In genomic region chr11:111202780-111203179, GRCm38 (mm10) we compare ENCODE assay signal across 20 mouse cellular contexts.
A peak's percentile ranks its signal among the peaks of the same experiment; 100 is the strongest.
DNase-seq lines count a peak whose midpoint lies in the region; ATAC-seq and TF ChIP-seq lines count a peak whose summit lies in the region.
"Had no signal": no experiment of that assay in that cellular context is flagged by ENCODE, and none has a peak within 500 bp of the region (broad histone marks: within the 10 kb centered on the region; RNA-seq: fewer than 3 reads in every experiment).

No protein-coding gene starts in this region.

- H3K4me2 ChIP-seq in CH12.LX (ENCODE audit: insufficient read depth, low read depth, poor library complexity, severe bottlenecking): no peak overlapping the region
- no peak overlapping the region for H3K4me2 ChIP-seq in intestine, postnatal 0 days (replicated peaks; ENCODE audit: low read depth)
- H3K4me2 ChIP-seq: embryonic facial prominence, embryonic 12.5 days; forebrain, embryonic 13.5 days; forebrain, embryonic 15.5 days had no signal

- TF ChIP-seq RAD21 in CH12.LX (IDR thresholded peaks at IDR 0.05; ENCODE audit: low read depth, low read length): no peak

- ATAC-seq in megakaryocyte, adult 5-6 weeks (ENCODE audit: poor library complexity, severe bottlenecking): peak; percentile 58
- 0 out of 2 replicates have a peak, but pooled peaks have one; percentile 19 for ATAC-seq in neutrophil, adult 5-6 weeks (ENCODE audit: extremely low read depth, insufficient number of reproducible peaks, low FRiP score, poor library complexity, severe bottlenecking)
- ATAC-seq in intestine, postnatal 0 days: no peak
- ATAC-seq: CD4-positive, CD25-positive, alpha-beta regulatory T cell, adult 4 months; forebrain, embryonic 13.5 days; forebrain, embryonic 15.5 days; forebrain, postnatal 0 days had no signal

- H3K4me1 ChIP-seq in CH12.LX (ENCODE audit: control insufficient read depth in 1 of 2, insufficient read depth in 2 of 2): no peaks in the 10 kb centered on the region
- H3K4me1 ChIP-seq in intestine, postnatal 0 days (replicated peaks; ENCODE audit: control insufficient read depth, insufficient read depth, low read length): no peaks in the 10 kb centered on the region
- H3K4me1 ChIP-seq: embryonic facial prominence, embryonic 10.5 days; embryonic facial prominence, embryonic 12.5 days; forebrain, embryonic 13.5 days; forebrain, embryonic 15.5 days had no signal

- no peak for TF ChIP-seq EP300 in CH12.LX (IDR thresholded peaks at IDR 0.05; ENCODE audit: low read length)

- no peak for TF ChIP-seq CTCF in CH12.LX (conservative IDR thresholded peaks at IDR 0.05 in 1 of 2, IDR thresholded peaks at IDR 0.05 in 1 of 2; ENCODE audit: low read depth in 2 of 2, low read length in 2 of 2)
- TF ChIP-seq CTCF in intestine, postnatal 0 days (IDR thresholded peaks at IDR 0.05; ENCODE audit: low read depth): no peak
- TF ChIP-seq CTCF in left cerebral cortex, adult 2 months (IDR thresholded peaks at IDR 0.05): no peak

- H3K9ac ChIP-seq in CH12.LX (ENCODE audit: insufficient read depth, low read depth): no peak overlapping the region
- H3K9ac ChIP-seq in intestine, postnatal 0 days (ENCODE audit: low read depth, low read length): no peak overlapping the region
- H3K9ac ChIP-seq: embryonic facial prominence, embryonic 12.5 days; forebrain, embryonic 13.5 days; forebrain, embryonic 15.5 days; forebrain, postnatal 0 days had no signal

- peak; percentile 2 for DNase-seq in CH12.LX (ENCODE audit: extremely low read depth)
- no peak for DNase-seq in left cerebral cortex, adult 2 months (ENCODE audit: extremely low spot score in 1 of 2, low spot score in 2 of 2)
- DNase-seq: adrenal gland, adult 2 months; adrenal gland, postnatal 10 days; adrenal gland, postnatal 25 days; B cell, adult 2 months; cerebellum, adult 11-12 months; cerebellum, adult 2 months; cerebellum, adult 9-10 months; cerebellum, postnatal 10 days; cerebellum, postnatal 25 days; forebrain, postnatal 0 days had no signal

- intact Hi-C loops in left cerebral cortex, adult 2 months (cut with DNase I): no loop called here

- no peaks in the 10 kb centered on the region for H3K9me3 ChIP-seq in CH12.LX (replicated peaks; ENCODE audit: low read length)
- H3K9me3 ChIP-seq in intestine, postnatal 0 days (ENCODE audit: control insufficient read depth): no peaks in the 10 kb centered on the region
- H3K9me3 ChIP-seq: embryonic facial prominence, embryonic 10.5 days; embryonic facial prominence, embryonic 12.5 days; forebrain, embryonic 13.5 days; forebrain, embryonic 15.5 days had no signal

- no peaks in the 10 kb centered on the region for H3K27me3 ChIP-seq in CH12.LX (replicated peaks)
- H3K27me3 ChIP-seq in intestine, postnatal 0 days (replicated peaks; ENCODE audit: control insufficient read depth, insufficient read depth, low read length): no peaks in the 10 kb centered on the region
- H3K27me3 ChIP-seq: embryonic facial prominence, embryonic 12.5 days; forebrain, embryonic 13.5 days; forebrain, embryonic 15.5 days had no signal

- H3K4me3 ChIP-seq in CH12.LX (replicated peaks in 1 of 3; ENCODE audit: low read depth in 2 of 3, low read length in 2 of 3, poor library complexity in 1 of 3): no peak overlapping the region
- no peak overlapping the region for H3K4me3 ChIP-seq in intestine, postnatal 0 days (ENCODE audit: low read depth, low read length)
- H3K4me3 ChIP-seq in left cerebral cortex, adult 2 months: no peak overlapping the region
- H3K4me3 ChIP-seq: embryonic facial prominence, embryonic 10.5 days; embryonic facial prominence, embryonic 12.5 days; forebrain, embryonic 13.5 days; forebrain, embryonic 15.5 days had no signal

- no peak overlapping the region for H3K27ac ChIP-seq in CH12.LX (ENCODE audit: insufficient read depth, low read depth)
- no peak overlapping the region for H3K27ac ChIP-seq in intestine, postnatal 0 days (ENCODE audit: low read depth, low read length)
- H3K27ac ChIP-seq in left cerebral cortex, adult 2 months: no peak overlapping the region
- H3K27ac ChIP-seq: embryonic facial prominence, embryonic 10.5 days; embryonic facial prominence, embryonic 12.5 days; forebrain, embryonic 13.5 days; forebrain, embryonic 15.5 days had no signal

- no peaks in the 10 kb centered on the region for H3K36me3 ChIP-seq in CH12.LX (replicated peaks in 1 of 2; ENCODE audit: control insufficient read depth in 1 of 2, insufficient read depth in 1 of 2, low read length in 1 of 2)
- H3K36me3 ChIP-seq in intestine, postnatal 0 days (ENCODE audit: control insufficient read depth, insufficient read depth): no peaks in the 10 kb centered on the region
- H3K36me3 ChIP-seq: embryonic facial prominence, embryonic 10.5 days; embryonic facial prominence, embryonic 12.5 days; forebrain, embryonic 15.5 days had no signal

- H3K79me2 ChIP-seq in CH12.LX (replicated peaks; ENCODE audit: control insufficient read depth, extremely low read depth, insufficient read depth, poor library complexity, severe bottlenecking): no peaks in the 10 kb centered on the region

- dilution Hi-C loops in CH12.LX (cut with MboI; ENCODE audit: extremely low pct_ligation_motif_present, extremely low pct_unique_long_range_greater_than_20kb, low sequenced_read_pairs): no loop called here

- in situ Hi-C loops in CH12.LX (cut with MboI; ENCODE audit: low pct_ligation_motif_present, low pct_unique_long_range_greater_than_20kb, low sequenced_read_pairs): no loop called here

- TF ChIP-seq POLR2A in CH12.LX (IDR thresholded peaks at IDR 0.05; ENCODE audit: low read depth, low read length): no peak

TF ChIP-seq in CH12.LX, 34 proteins besides CTCF, POLR2A, EP300 and RAD21:
- no peak for TF ChIP-seq MAX (IDR thresholded peaks at IDR 0.05; ENCODE audit: low read length)
- TF ChIP-seq MYC (IDR thresholded peaks at IDR 0.05; ENCODE audit: low read depth, low read length): no peak
- TF ChIP-seq USF1 (IDR thresholded peaks at IDR 0.05; ENCODE audit: low read depth, low read length): no peak
- no peak for TF ChIP-seq E2F4 (IDR thresholded peaks at IDR 0.05; ENCODE audit: insufficient replicate concordance, low read depth, low read length)
- no peak for TF ChIP-seq ELF1 (IDR thresholded peaks at IDR 0.05; ENCODE audit: low read depth, low read length)
- no peak for TF ChIP-seq GABPA (IDR thresholded peaks at IDR 0.05; ENCODE audit: insufficient replicate concordance, low read depth, low read length)
- no peak for TF ChIP-seq MAFK (IDR thresholded peaks at IDR 0.05; ENCODE audit: insufficient replicate concordance, low read length)
- no peak for TF ChIP-seq ZNF384 (IDR thresholded peaks at IDR 0.05; ENCODE audit: low read depth, low read length)
- TF ChIP-seq JUN (IDR thresholded peaks at IDR 0.05; ENCODE audit: insufficient read depth, low read depth, low read length): no peak
- no peak for TF ChIP-seq UBTF (IDR thresholded peaks at IDR 0.05; ENCODE audit: low read depth, low read length)
- no peak for TF ChIP-seq POLR2AphosphoS2 (IDR thresholded peaks at IDR 0.05; ENCODE audit: low read depth, low read length)
- no peak for TF ChIP-seq MAZ (IDR thresholded peaks at IDR 0.05; ENCODE audit: low read depth, low read length)
- TF ChIP-seq JUND (conservative IDR thresholded peaks at IDR 0.05; ENCODE audit: low read depth, low read length): no peak
- no peak for TF ChIP-seq PAX5 (IDR thresholded peaks at IDR 0.05; ENCODE audit: low read length)
